Mouse (Mus musculus) cortical plate, adult 2 months (tissue): ENCODE measurements around the gene Agbl1.

Experiments used
- CTCF ChIP-seq: fragments of 200-500 bp; IDR thresholded peaks from 2 replicates; pipeline ENCODE4 v1.5.1; 2011; ENCODE audit warnings: mild to moderate bottlenecking, control low read depth, low read length; ENCODE audit not compliant: insufficient read depth; ENCODE audit errors: extremely low read depth
- POLR2A ChIP-seq: fragments of 200-500 bp; IDR thresholded peaks from 2 replicates; pipeline ENCODE4 v1.6.1; 2011; ENCODE audit warnings: mild to moderate bottlenecking, low read length, control low read depth; ENCODE audit not compliant: insufficient read depth; ENCODE audit errors: extremely low read depth

DNA sequence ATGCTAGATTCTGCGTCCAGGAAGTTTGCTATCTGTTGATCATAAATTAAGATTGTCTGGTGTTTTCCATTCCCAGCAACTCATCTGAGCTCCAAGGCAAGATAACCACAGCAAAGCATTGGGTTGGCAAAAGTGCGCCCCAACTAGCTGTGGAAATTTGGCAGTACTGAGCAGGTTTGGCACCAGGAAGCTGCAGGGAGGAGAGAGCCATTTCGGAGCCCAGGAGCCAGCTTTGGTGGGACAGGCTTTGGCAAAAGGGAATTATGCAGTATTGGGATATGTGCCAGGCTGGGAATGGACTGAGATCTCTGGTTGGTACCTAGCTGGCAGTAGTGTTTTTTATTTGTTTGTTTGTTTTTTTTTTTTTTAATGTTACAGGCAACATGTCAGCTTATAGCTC, 612.5 kb downstream of the Agbl1 start:
- TF ChIP-seq CTCF (no peak), POLR2A (no peak)
